ENCODE assay signal across 31 mouse cellular contexts in genomic region chrX:57043869-57044268, GRCm38 (mm10). TPM values are rescaled to one million over a fixed set of nuclear protein-coding genes. Genes with fewer than 3 reads are reported as not detected.
"Had no signal": no experiment of that assay in that cellular context is flagged by ENCODE, and none has a peak within 500 bp of the region (broad histone marks: within the 10 kb centered on the region; RNA-seq: fewer than 3 reads in every experiment).

No protein-coding gene starts in this region.

- H3K36me3 ChIP-seq: kidney, embryonic 15.5 days; liver, embryonic 13.5 days; midbrain, embryonic 15.5 days; neural tube, embryonic 13.5 days; stomach, embryonic 15.5 days had no signal

- H3K9me3 ChIP-seq: kidney, embryonic 15.5 days; liver, embryonic 13.5 days; midbrain, embryonic 15.5 days; neural tube, embryonic 13.5 days; stomach, embryonic 15.5 days had no signal

- DNase-seq: kidney, adult 11 months; kidney, adult 8-10 months; kidney, postnatal 10 days; kidney, postnatal 36 days; layer of hippocampus, adult 9-11 months; liver, embryonic 13.5 days; lung, adult 2 months; lung, postnatal 14 days; lung, postnatal 4 days; retina, postnatal 1 day; right cerebral cortex, postnatal 25 days; spleen, adult 18-20 months; thymus, adult 18-20 months; thymus, postnatal 36 days had no signal

- H3K27me3 ChIP-seq: kidney, embryonic 15.5 days; liver, embryonic 13.5 days; midbrain, embryonic 15.5 days; neural tube, embryonic 13.5 days; stomach, embryonic 15.5 days had no signal

- H3K4me2 ChIP-seq: kidney, embryonic 15.5 days; liver, embryonic 13.5 days; midbrain, embryonic 15.5 days; neural tube, embryonic 13.5 days; stomach, embryonic 15.5 days had no signal

- H3K9ac ChIP-seq: kidney, embryonic 15.5 days; liver, embryonic 13.5 days; midbrain, embryonic 15.5 days; neural tube, embryonic 13.5 days; stomach, embryonic 15.5 days had no signal

- ATAC-seq: midbrain, embryonic 15.5 days had no signal

- H3K4me3 ChIP-seq: kidney, embryonic 15.5 days; liver, embryonic 13.5 days; midbrain, embryonic 15.5 days; myocyte; neural tube, embryonic 13.5 days; stomach, embryonic 15.5 days had no signal

- H3K4me1 ChIP-seq: kidney, embryonic 15.5 days; liver, embryonic 13.5 days; midbrain, embryonic 15.5 days; neural tube, embryonic 13.5 days; stomach, embryonic 15.5 days had no signal

- H3K27ac ChIP-seq: kidney, embryonic 15.5 days; liver, embryonic 13.5 days; midbrain, embryonic 15.5 days; neural tube, embryonic 13.5 days; stomach, embryonic 15.5 days had no signal

RNA-seq across cellular contexts. Expression of gene Brs3, which starts 1.0 kb away (rescaled TPM):
- total RNA-seq: left cerebral cortex, adult 18-20 months; left cerebral cortex, postnatal 36 days; liver, adult 2 months; megakaryocyte progenitor cell, adult 5-6 weeks; monocyte, adult 5-6 weeks; neutrophil, adult 5-6 weeks had no signal
- polyA plus RNA-seq: kidney, embryonic 15.5 days; limb, embryonic 14.5 days; liver, adult 2 months; liver, embryonic 13.5 days; liver, embryonic 16.5 days; lung, adult 2 months; lung, embryonic 16.5 days; myocyte; neural tube, embryonic 13.5 days; testis, adult 2 months; urinary bladder, adult 2 months had no signal

RNA-seq across cellular contexts. Expression of gene Vgll1, which starts 44.0 kb away (rescaled TPM):
- total RNA-seq: layer of hippocampus, postnatal 25 days; left cerebral cortex, adult 18-20 months; left cerebral cortex, postnatal 36 days; liver, adult 2 months; megakaryocyte progenitor cell, adult 5-6 weeks; monocyte, adult 5-6 weeks; neutrophil, adult 5-6 weeks had no signal
- polyA plus RNA-seq: kidney, embryonic 15.5 days; liver, adult 2 months; liver, embryonic 13.5 days; liver, embryonic 16.5 days; lung, adult 2 months; lung, embryonic 16.5 days; midbrain, embryonic 15.5 days; myocyte; neural tube, embryonic 13.5 days; stomach, embryonic 15.5 days had no signal
